ENCODE assay signal across 8 mouse cellular contexts in the genomic region with DNA sequence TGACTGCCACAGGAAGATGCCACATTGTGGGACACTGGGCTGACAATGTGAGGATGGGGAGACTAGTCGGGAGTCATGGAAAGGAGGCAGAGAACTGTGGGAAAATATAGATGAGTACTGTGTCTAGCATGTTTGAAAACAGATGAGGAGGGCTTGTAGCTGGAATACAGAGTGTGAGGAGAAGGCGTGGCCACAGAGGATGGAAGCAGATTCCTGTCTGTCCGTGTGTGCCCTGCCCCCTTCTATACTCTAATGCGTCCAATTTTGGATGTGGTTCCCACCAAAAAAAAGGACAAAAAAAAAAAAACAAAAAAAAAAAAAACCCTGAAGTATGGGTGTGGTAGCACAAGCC. TPM values are rescaled to one million over a fixed set of nuclear protein-coding genes. Genes with fewer than 3 reads are reported as not detected.
DNase-seq lines count a peak whose midpoint lies in the region; ATAC-seq and TF ChIP-seq lines count a peak whose summit lies in the region.

No protein-coding gene starts in this region.

- no peak for DNase-seq in heart, embryonic 10.5 days (ENCODE audit: low spot score)
- no peak for DNase-seq in heart, postnatal 14 days
- DNase-seq in right cerebral cortex, postnatal 36 days (ENCODE audit: low spot score in 2 of 2): no peak
- no peak for DNase-seq in layer of hippocampus, adult 9-11 months

- H3K4me1 ChIP-seq in heart, embryonic 10.5 days: peaks cover 56% of the 10 kb centered on the region
- peaks cover 78% of the 10 kb centered on the region for H3K4me1 ChIP-seq in E14TG2a.4 (replicated peaks; ENCODE audit: low read depth, low read length)
- peaks cover 10% of the 10 kb centered on the region; the same call in 1 of the 2 replicates for H3K4me1 ChIP-seq in forebrain, embryonic 16.5 days (replicated peaks; ENCODE audit: control insufficient read depth, insufficient read depth, low read length)
- peaks cover 66% of the 10 kb centered on the region for H3K4me1 ChIP-seq in liver, embryonic 16.5 days (ENCODE audit: control insufficient read depth, low read depth, low read length)

- intact Hi-C loops in heart, postnatal 14 days (cut with DNase I): loop anchor here (1.0 kb wide), 1 partner anchor 20 kb away; no protein-coding TSS in a partner anchor

- H3K4me2 ChIP-seq in forebrain, embryonic 16.5 days (ENCODE audit: low read length): peak overlapping the region; percentile 58
- H3K4me2 ChIP-seq in liver, embryonic 16.5 days (ENCODE audit: low read depth, low read length): peak overlapping the region; percentile 85

- H3K9me3 ChIP-seq in heart, embryonic 10.5 days: no peaks in the 10 kb centered on the region
- no peaks in the 10 kb centered on the region for H3K9me3 ChIP-seq in E14TG2a.4 (ENCODE audit: low read length)
- no peaks in the 10 kb centered on the region for H3K9me3 ChIP-seq in forebrain, embryonic 16.5 days (ENCODE audit: control insufficient read depth, low read length)
- H3K9me3 ChIP-seq in liver, embryonic 16.5 days (replicated peaks; ENCODE audit: control insufficient read depth, low read length): no peaks in the 10 kb centered on the region

- ATAC-seq in forebrain, embryonic 16.5 days: peak; percentile 13
- 0 out of 2 replicates have a peak, but pooled peaks have one; percentile 4 for ATAC-seq in liver, embryonic 16.5 days (ENCODE audit: low read depth)
- no peak for ATAC-seq in activated CD4-positive, CD25-positive, alpha-beta regulatory T cell, adult 4 months

- WGBS in heart, embryonic 10.5 days: 29% methylated on average over 4 of the region's 4 CpGs
- WGBS in forebrain, embryonic 16.5 days: 44% methylated on average over 4 of the region's 4 CpGs
- WGBS in liver, embryonic 16.5 days (ENCODE audit: insufficient replicate concordance): 42% methylated on average over 4 of the region's 4 CpGs

- H3K36me3 ChIP-seq in heart, embryonic 10.5 days: no peaks in the 10 kb centered on the region; the same call in 1 of the 2 replicates
- H3K36me3 ChIP-seq in E14TG2a.4 (ENCODE audit: insufficient read depth, low read length): peaks cover 18% of the 10 kb centered on the region
- no peaks in the 10 kb centered on the region for H3K36me3 ChIP-seq in forebrain, embryonic 16.5 days (ENCODE audit: control insufficient read depth, insufficient read depth)
- no peaks in the 10 kb centered on the region for H3K36me3 ChIP-seq in liver, embryonic 16.5 days (ENCODE audit: control insufficient read depth, insufficient read depth)

- H3K4me3 ChIP-seq in heart, embryonic 10.5 days: peak overlapping the region; percentile 56
- peak overlapping the region; percentile 75 for H3K4me3 ChIP-seq in E14TG2a.4 (replicated peaks; ENCODE audit: low read length)
- peak overlapping the region; percentile 43 for H3K4me3 ChIP-seq in forebrain, embryonic 16.5 days (replicated peaks; ENCODE audit: low read length)
- peak overlapping the region; percentile 65 for H3K4me3 ChIP-seq in liver, embryonic 16.5 days (ENCODE audit: low read depth, low read length)

- peak overlapping the region; percentile 20 for H3K9ac ChIP-seq in forebrain, embryonic 16.5 days (replicated peaks; ENCODE audit: low read depth, low read length)
- H3K9ac ChIP-seq in liver, embryonic 16.5 days (ENCODE audit: low read depth, low read length): peak overlapping the region; percentile 80

- no peak for TF ChIP-seq CTCF in E14TG2a.4 (conservative IDR thresholded peaks at IDR 0.05; ENCODE audit: low read length)

- no peaks in the 10 kb centered on the region for H3K27me3 ChIP-seq in heart, embryonic 10.5 days (ENCODE audit: insufficient read depth, poor library complexity, severe bottlenecking)
- no peaks in the 10 kb centered on the region for H3K27me3 ChIP-seq in E14TG2a.4 (ENCODE audit: insufficient read depth, low read length)
- H3K27me3 ChIP-seq in forebrain, embryonic 16.5 days (replicated peaks; ENCODE audit: control insufficient read depth, insufficient read depth, low read length): no peaks in the 10 kb centered on the region
- H3K27me3 ChIP-seq in liver, embryonic 16.5 days (ENCODE audit: control insufficient read depth, insufficient read depth, low read depth, low read length): no peaks in the 10 kb centered on the region

- H3K27ac ChIP-seq in heart, embryonic 10.5 days: peak overlapping the region; percentile 83
- H3K27ac ChIP-seq in forebrain, embryonic 16.5 days (ENCODE audit: low read length): no peak overlapping the region; the same call in 1 of the 2 replicates
- peak overlapping the region; percentile 99 for H3K27ac ChIP-seq in liver, embryonic 16.5 days (ENCODE audit: low read length)

RNA-seq across cellular contexts. Expression of a gene that starts 13.4 kb away (rescaled TPM):
- polyA plus RNA-seq in heart, embryonic 10.5 days (2016; fragmentation: Nextera tagmentation; extraction: Ambion mirVana): 6.8 and 7.8 TPM in 2 replicates
- 10 to 100 TPM; 24.8 to 25.1 TPM for total RNA-seq in heart, postnatal 14 days (2021)
- 6.9 and 7.5 TPM in 2 replicates for polyA plus RNA-seq in forebrain, embryonic 16.5 days (2015; fragmentation: Nextera tagmentation; extraction: Ambion mirVana)
- polyA plus RNA-seq in liver, embryonic 16.5 days (2015; fragmentation: Nextera tagmentation; extraction: Ambion mirVana): 4.8 and 5.4 TPM in 2 replicates
- polyA plus RNA-seq in activated CD4-positive, CD25-positive, alpha-beta regulatory T cell, adult 4 months (2017; shearing (Covaris generic)): not detected
